Mouse (Mus musculus): ENCODE measurements around the gene Il27. TPM values are rescaled to one million over a fixed set of nuclear protein-coding genes. Genes with fewer than 3 reads are reported as not detected.

The Il27 gene
- polyA plus RNA-seq, 1 experiment from 2014 or later, result not detected

DNA sequence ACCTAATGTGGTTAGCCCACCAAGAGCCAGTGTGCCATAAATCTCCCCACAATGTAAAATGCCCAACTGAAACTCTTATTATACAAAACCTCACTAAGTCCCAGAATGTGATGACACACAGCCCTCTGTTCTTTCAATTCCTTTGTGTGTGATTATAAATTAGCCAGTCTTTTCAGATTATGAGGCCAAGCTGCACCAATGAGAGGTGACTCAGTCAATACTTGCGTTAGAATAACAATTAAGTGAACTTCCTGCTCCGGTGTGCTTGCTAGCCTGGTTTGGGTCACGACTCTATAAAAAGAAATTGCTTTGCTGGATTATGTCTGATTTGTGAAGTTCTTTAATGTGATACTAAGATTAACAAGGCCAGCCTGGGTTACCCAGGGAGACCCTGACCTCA lies 35.2 kb upstream of the Il27 start:
- Histone ChIP-seq H3K9ac (ENCODE audit: low read depth, low read length) (no peak overlapping the region), H3K27me3 (replicated peaks; ENCODE audit: control insufficient read depth, insufficient read depth, low read length) (no peaks in the 10 kb centered on the region), H3K4me3 (ENCODE audit: low read depth, low read length) (no peak overlapping the region), H3K4me2 (ENCODE audit: low read depth, low read length) (no peak overlapping the region), H3K36me3 (ENCODE audit: control insufficient read depth, insufficient read depth, low read length) (no peaks in the 10 kb centered on the region), H3K27ac (replicated peaks; ENCODE audit: low read depth, low read length) (no peak overlapping the region), H3K4me1 (ENCODE audit: control insufficient read depth, insufficient read depth, low read length) (0 out of 2 replicates have a peak, but pooled peaks cover 10% of the 10 kb centered on the region), H3K9me3 (ENCODE audit: control insufficient read depth, low read length) (no peaks in the 10 kb centered on the region)
- ATAC-seq (ENCODE audit: low read depth), result no peak
- DNase-seq (ENCODE audit: low spot score), result no peak
- WGBS, result 52% methylated on average over 3 of the region's 3 CpGs

DNA sequence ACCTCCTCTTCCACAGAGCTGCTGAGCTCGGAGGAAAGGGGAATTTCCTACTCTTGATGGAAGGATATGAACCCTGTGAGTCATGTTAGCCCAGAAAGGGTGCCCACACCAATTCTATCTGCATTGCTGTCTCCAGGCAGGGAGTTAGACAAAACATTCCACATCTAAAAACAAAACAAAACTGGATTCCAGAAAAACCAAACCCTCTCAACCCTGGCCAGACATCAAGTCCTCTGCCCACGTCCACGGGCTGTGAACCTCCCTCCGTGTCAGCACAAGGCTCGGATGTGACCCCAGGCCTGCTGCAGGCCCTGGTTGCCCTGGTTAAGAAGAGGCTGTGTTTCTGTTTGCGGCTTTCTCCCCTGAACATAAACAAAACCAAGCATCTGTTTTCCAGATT lies 33.4 kb upstream of the Il27 start:
- 43% methylated on average over 6 of the region's 6 CpGs for WGBS
- Histone ChIP-seq H3K27ac (replicated peaks; ENCODE audit: low read depth, low read length) (peak overlapping the region; percentile 62), H3K27me3 (replicated peaks; ENCODE audit: control insufficient read depth, insufficient read depth, low read length) (no peaks in the 10 kb centered on the region), H3K9me3 (ENCODE audit: control insufficient read depth, low read length) (no peaks in the 10 kb centered on the region), H3K4me2 (ENCODE audit: low read depth, low read length) (no peak overlapping the region), H3K36me3 (ENCODE audit: control insufficient read depth, insufficient read depth, low read length) (no peaks in the 10 kb centered on the region), H3K4me1 (ENCODE audit: control insufficient read depth, insufficient read depth, low read length) (0 out of 2 replicates have a peak, but pooled peaks cover 10% of the 10 kb centered on the region), H3K9ac (ENCODE audit: low read depth, low read length) (peak overlapping the region; percentile 43; the same call in 1 of the 2 replicates), H3K4me3 (ENCODE audit: low read depth, low read length) (no peak overlapping the region)
- ATAC-seq (ENCODE audit: low read depth) (no peak; the same call in 1 of the 2 replicates), DNase-seq (ENCODE audit: low spot score) (peak; percentile 41)

- ATAC-seq (ENCODE audit: low read depth), result no peak
- Histone ChIP-seq H3K4me3 (ENCODE audit: low read depth, low read length) (no peak overlapping the region), H3K9me3 (ENCODE audit: control insufficient read depth, low read length) (no peaks in the 10 kb centered on the region), H3K36me3 (ENCODE audit: control insufficient read depth, insufficient read depth, low read length) (no peaks in the 10 kb centered on the region), H3K4me1 (ENCODE audit: control insufficient read depth, insufficient read depth, low read length) (0 out of 2 replicates have a peak, but pooled peaks cover 10% of the 10 kb centered on the region), H3K27me3 (replicated peaks; ENCODE audit: control insufficient read depth, insufficient read depth, low read length) (no peaks in the 10 kb centered on the region), H3K27ac (replicated peaks; ENCODE audit: low read depth, low read length) (no peak overlapping the region), H3K9ac (ENCODE audit: low read depth, low read length) (no peak overlapping the region), H3K4me2 (ENCODE audit: low read depth, low read length) (no peak overlapping the region)
- WGBS, result 79% methylated on average over 3 of the region's 3 CpGs
- no peak for DNase-seq (ENCODE audit: low spot score)
Observed at GRCm38 (mm10) chr7:126625807-126626600, 31.3 kb upstream of the Il27 start.

- Histone ChIP-seq H3K9me3 (ENCODE audit: control insufficient read depth, low read length) (no peaks in the 10 kb centered on the region), H3K27me3 (replicated peaks; ENCODE audit: control insufficient read depth, insufficient read depth, low read length) (no peaks in the 10 kb centered on the region), H3K27ac (replicated peaks; ENCODE audit: low read depth, low read length) (no peak overlapping the region), H3K4me1 (ENCODE audit: control insufficient read depth, insufficient read depth, low read length) (0 out of 2 replicates have a peak, but pooled peaks cover 10% of the 10 kb centered on the region), H3K4me2 (ENCODE audit: low read depth, low read length) (no peak overlapping the region; the same call in 1 of the 2 replicates), H3K9ac (ENCODE audit: low read depth, low read length) (no peak overlapping the region), H3K4me3 (ENCODE audit: low read depth, low read length) (no peak overlapping the region), H3K36me3 (ENCODE audit: control insufficient read depth, insufficient read depth, low read length) (no peaks in the 10 kb centered on the region)
- 28% methylated on average over 6 of the region's 6 CpGs for WGBS
- ATAC-seq (ENCODE audit: low read depth) (peak; percentile 60), DNase-seq (ENCODE audit: low spot score) (peak; percentile 83)
Observed at GRCm38 (mm10) chr7:126625369-126625768, 30.6 kb upstream of the Il27 start.

GRCm38 (mm10) chr7:126624774-126625173 lies 30.0 kb upstream of the Il27 start:
- no peak for DNase-seq (ENCODE audit: low spot score)
- Histone ChIP-seq H3K4me3 (ENCODE audit: low read depth, low read length) (0 out of 2 replicates have a peak overlapping the region, but pooled peaks have one; percentile 3), H3K9me3 (ENCODE audit: control insufficient read depth, low read length) (no peaks in the 10 kb centered on the region), H3K4me2 (ENCODE audit: low read depth, low read length) (peak overlapping the region; percentile 10; the same call in 1 of the 2 replicates), H3K27me3 (replicated peaks; ENCODE audit: control insufficient read depth, insufficient read depth, low read length) (no peaks in the 10 kb centered on the region), H3K4me1 (ENCODE audit: control insufficient read depth, insufficient read depth, low read length) (0 out of 2 replicates have a peak, but pooled peaks cover 10% of the 10 kb centered on the region), H3K9ac (ENCODE audit: low read depth, low read length) (no peak overlapping the region), H3K27ac (replicated peaks; ENCODE audit: low read depth, low read length) (no peak overlapping the region), H3K36me3 (ENCODE audit: control insufficient read depth, insufficient read depth, low read length) (no peaks in the 10 kb centered on the region)
- 72% methylated on average over 16 of the region's 16 CpGs for WGBS
- ATAC-seq (ENCODE audit: low read depth), result no peak

GRCm38 (mm10) chr7:126623381-126623780 lies 28.6 kb upstream of the Il27 start:
- Histone ChIP-seq H3K4me1 (ENCODE audit: control insufficient read depth, insufficient read depth, low read length) (0 out of 2 replicates have a peak, but pooled peaks cover 9% of the 10 kb centered on the region), H3K27ac (replicated peaks; ENCODE audit: low read depth, low read length) (no peak overlapping the region), H3K36me3 (ENCODE audit: control insufficient read depth, insufficient read depth, low read length) (no peaks in the 10 kb centered on the region), H3K4me2 (ENCODE audit: low read depth, low read length) (no peak overlapping the region), H3K9ac (ENCODE audit: low read depth, low read length) (no peak overlapping the region), H3K27me3 (replicated peaks; ENCODE audit: control insufficient read depth, insufficient read depth, low read length) (no peaks in the 10 kb centered on the region), H3K4me3 (ENCODE audit: low read depth, low read length) (no peak overlapping the region), H3K9me3 (ENCODE audit: control insufficient read depth, low read length) (no peaks in the 10 kb centered on the region)
- 75% methylated on average over 1 of the region's 1 CpGs for WGBS
- ATAC-seq (ENCODE audit: low read depth) (no peak), DNase-seq (ENCODE audit: low spot score) (no peak)

GRCm38 (mm10) chr7:126621452-126622359 lies 27.0 kb upstream of the Il27 start:
- H3K27me3 ChIP-seq (replicated peaks; ENCODE audit: control insufficient read depth, insufficient read depth, low read length), result no peaks in the 10 kb centered on the region
- WGBS, result 81% methylated on average over 9 of the region's 9 CpGs
- no peak overlapping the region for H3K27ac ChIP-seq (replicated peaks; ENCODE audit: low read depth, low read length)
- 0 out of 2 replicates have a peak, but pooled peaks cover 3% of the 10 kb centered on the region for H3K4me1 ChIP-seq (ENCODE audit: control insufficient read depth, insufficient read depth, low read length)
- no peaks in the 10 kb centered on the region for H3K36me3 ChIP-seq (ENCODE audit: control insufficient read depth, insufficient read depth, low read length)
- H3K9me3 ChIP-seq (ENCODE audit: control insufficient read depth, low read length), result no peaks in the 10 kb centered on the region
- no peak overlapping the region for H3K4me2 ChIP-seq (ENCODE audit: low read depth, low read length)
- no peak overlapping the region for H3K4me3 ChIP-seq (ENCODE audit: low read depth, low read length)
- DNase-seq (ENCODE audit: low spot score), result no peak
- H3K9ac ChIP-seq (ENCODE audit: low read depth, low read length), result no peak overlapping the region
- no peak for ATAC-seq (ENCODE audit: low read depth)

DNA sequence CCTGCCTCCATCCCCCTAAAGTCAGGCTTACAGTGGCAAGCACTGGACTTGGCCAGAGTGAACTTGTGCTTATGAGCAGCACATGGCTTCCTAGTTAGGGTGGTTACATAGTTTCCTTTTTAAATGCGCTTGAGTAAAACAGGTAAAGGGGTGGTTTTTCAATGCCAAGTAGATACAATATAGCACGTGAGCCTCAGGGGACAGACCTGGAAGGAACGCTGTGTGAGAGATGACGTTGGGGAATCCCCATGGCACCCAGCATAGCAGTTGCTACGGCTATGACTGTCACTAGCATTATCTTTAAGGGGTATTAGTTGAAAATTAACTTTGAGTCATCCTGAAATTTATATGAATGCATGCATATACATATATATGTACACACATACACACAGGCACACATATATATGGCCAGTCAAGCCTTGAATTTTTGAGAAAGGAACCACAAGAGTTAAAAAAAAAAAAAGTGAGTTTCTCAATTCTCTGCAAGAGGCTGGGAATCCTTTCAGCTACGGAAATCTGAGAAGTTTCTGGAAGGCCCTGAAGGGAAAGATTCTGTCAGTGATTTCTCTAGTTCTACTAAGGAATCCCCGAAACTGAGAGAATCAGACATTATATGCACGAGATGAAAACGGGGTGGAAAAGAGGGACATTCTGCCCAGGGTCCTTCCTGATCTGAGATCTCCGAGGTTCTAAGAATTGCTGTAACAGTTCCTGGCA lies 25.0 kb upstream of the Il27 start:
- no peaks in the 10 kb centered on the region for H3K27me3 ChIP-seq (replicated peaks; ENCODE audit: control insufficient read depth, insufficient read depth, low read length)
- no peak for ATAC-seq (ENCODE audit: low read depth)
- H3K4me2 ChIP-seq (ENCODE audit: low read depth, low read length), result no peak overlapping the region
- H3K27ac ChIP-seq (replicated peaks; ENCODE audit: low read depth, low read length), result 0 out of 2 replicates have a peak overlapping the region, but pooled peaks have one; percentile 40
- WGBS, result 58% methylated on average over 10 of the region's 10 CpGs
- H3K36me3 ChIP-seq (ENCODE audit: control insufficient read depth, insufficient read depth, low read length), result no peaks in the 10 kb centered on the region
- no peaks in the 10 kb centered on the region for H3K9me3 ChIP-seq (ENCODE audit: control insufficient read depth, low read length)
- DNase-seq (ENCODE audit: low spot score), result peak; percentile 68
- H3K9ac ChIP-seq (ENCODE audit: low read depth, low read length), result no peak overlapping the region
- no peaks in the 10 kb centered on the region for H3K4me1 ChIP-seq (ENCODE audit: control insufficient read depth, insufficient read depth, low read length)
- H3K4me3 ChIP-seq (ENCODE audit: low read depth, low read length), result no peak overlapping the region

All from embryonic facial prominence, embryonic 14.5 days (tissue).